Mouse (Mus musculus) liver, embryonic 11.5 days (tissue): ENCODE data around the gene Otop1. TPM values are rescaled to one million over a fixed set of nuclear protein-coding genes. Genes with fewer than 3 reads are reported as not detected.

Source experiments
- polyA plus RNA-seq: library from polyadenylated mRNA; unstranded; fragments of >200 nt; fragmentation: Nextera tagmentation; extraction: Ambion mirVana; gene quantifications from 2 replicates; pipeline ENCODE4 v1.2.1, GENCODE M21; 2014

Otop1 gene
- polyA plus RNA-seq, 1 experiment from 2014 or later = not detected

Other genes with a start within 250 kb of the Otop1 start
- gene Stx18, start 237.2 kb upstream of the Otop1 start, polyA plus RNA-seq = 29.5 and 30.1 TPM in 2 replicates
- 5.6 and 7.8 TPM in 2 replicates for gene Nsg1, start 116.1 kb upstream of the Otop1 start, polyA plus RNA-seq
- 9.2 and 10.1 TPM in 2 replicates for gene Zbtb49, start 55.5 kb upstream of the Otop1 start, polyA plus RNA-seq
- 211 and 221 TPM in 2 replicates for gene Lyar, start 55.5 kb upstream of the Otop1 start, polyA plus RNA-seq
- 63.1 and 64.9 TPM in 2 replicates for gene Tmem128, start 15.8 kb upstream of the Otop1 start, polyA plus RNA-seq
- gene Drd5, start 43.4 kb downstream of the Otop1 start, polyA plus RNA-seq = not detected in 2 replicates
- 0.60 and 1.8 TPM in 2 replicates for gene Slc2a9, start 227.2 kb downstream of the Otop1 start, polyA plus RNA-seq